Mouse (Mus musculus) small intestine, adult 2 months (tissue): Measurements from ENCODE around the gene Gm1113. TPM values are rescaled to one million over a fixed set of nuclear protein-coding genes. Genes with fewer than 3 reads are reported as not detected.

ENCODE experiments used
- H3K27ac ChIP-seq: fragments of 200-500 bp; 2 replicates; pipeline ENCODE4 v1.5.1; 2012; ENCODE audit warnings: low read depth, low read length, control low read depth, inconsistent platforms; ENCODE audit not compliant: insufficient read depth
- H3K27me3 ChIP-seq: fragments of 200-500 bp; 2 replicates; pipeline ENCODE4 v1.6.1; 2012; ENCODE audit warnings: mild to moderate bottlenecking, moderate library complexity, low read length, inconsistent platforms; ENCODE audit not compliant: control insufficient read depth, insufficient read depth
- H3K36me3 ChIP-seq: fragments of 200-500 bp; 2 replicates; pipeline ENCODE4 v1.6.1; 2012; ENCODE audit warnings: mild to moderate bottlenecking, low read length, control low read depth, inconsistent platforms; ENCODE audit not compliant: control insufficient read depth, insufficient read depth
- H3K4me1 ChIP-seq: fragments of 200-500 bp; 2 replicates; pipeline ENCODE4 v1.6.1; 2012; ENCODE audit warnings: low read length, inconsistent platforms, mixed read lengths; ENCODE audit not compliant: control insufficient read depth, insufficient read depth, insufficient read length
- H3K4me3 ChIP-seq: fragments of 200-500 bp; 2 replicates; pipeline ENCODE4 v1.5.1; 2012; ENCODE audit warnings: low read depth, mild to moderate bottlenecking, control low read depth, inconsistent platforms, low read length, moderate library complexity
- CTCF ChIP-seq: fragments of 200-500 bp; IDR thresholded peaks from 2 replicates; pipeline ENCODE4 v1.5.1; 2012; ENCODE audit warnings: low read depth, mild to moderate bottlenecking, control low read depth, inconsistent platforms, low read length, moderate library complexity, mixed read lengths; ENCODE audit not compliant: insufficient replicate concordance, insufficient read length; ENCODE audit errors: extremely low read depth
- POLR2A ChIP-seq: fragments of 200-500 bp; IDR thresholded peaks from 2 replicates; pipeline ENCODE4 v1.6.1; 2012; ENCODE audit warnings: low read depth, mild to moderate bottlenecking, control low read depth, inconsistent platforms, low read length, moderate library complexity
- WGBS: fragments of 180-500 bp; shearing (Covaris S2); methylation state at CpG from one replicate; pipeline ENCODE4 v1.1.7; 2018; 5-methylcytosine and 5-hydroxymethylcytosine counted together
- polyA plus RNA-seq: library from polyadenylated mRNA; depleted of rRNA; stranded (reverse); fragments of >200 nt; gene quantifications from 2 replicates; pipeline ENCODE4 v1.2.3, GENCODE M21; 2012

Gene Gm1113
- polyA plus RNA-seq, 1 experiment, result not detected

DNA sequence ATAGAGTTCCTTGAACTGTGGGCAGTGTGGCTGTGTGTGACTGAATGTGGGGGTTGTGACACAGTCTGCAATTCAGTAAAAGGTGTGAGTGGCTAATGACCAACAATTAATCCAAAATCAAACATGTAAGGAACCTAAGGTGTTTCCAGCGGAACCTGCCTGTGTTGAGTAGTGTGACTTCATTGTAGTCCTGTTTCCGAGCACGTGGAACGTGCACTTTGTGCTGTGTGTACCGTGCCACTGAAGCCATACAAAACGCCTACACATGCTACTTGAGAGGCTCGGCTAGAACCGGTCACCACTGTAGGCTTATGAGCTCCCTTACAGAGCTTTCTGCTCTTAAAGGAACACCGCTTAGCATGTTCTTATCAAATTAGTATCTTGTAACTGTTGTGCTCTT is 30.4 kb upstream of the Gm1113 start:
- no peaks in the 10 kb centered on the region for H3K4me1 ChIP-seq
- H3K36me3 ChIP-seq, result no peaks in the 10 kb centered on the region
- TF ChIP-seq POLR2A, result no peak
- TF ChIP-seq CTCF, result no peak
- peaks cover 3% of the 10 kb centered on the region; the same call in 1 of the 2 replicates for H3K27me3 ChIP-seq
- WGBS, result 69% methylated on average over 9 of the region's 9 CpGs
- H3K27ac ChIP-seq, result no peak overlapping the region
- no peak overlapping the region for H3K4me3 ChIP-seq

DNA sequence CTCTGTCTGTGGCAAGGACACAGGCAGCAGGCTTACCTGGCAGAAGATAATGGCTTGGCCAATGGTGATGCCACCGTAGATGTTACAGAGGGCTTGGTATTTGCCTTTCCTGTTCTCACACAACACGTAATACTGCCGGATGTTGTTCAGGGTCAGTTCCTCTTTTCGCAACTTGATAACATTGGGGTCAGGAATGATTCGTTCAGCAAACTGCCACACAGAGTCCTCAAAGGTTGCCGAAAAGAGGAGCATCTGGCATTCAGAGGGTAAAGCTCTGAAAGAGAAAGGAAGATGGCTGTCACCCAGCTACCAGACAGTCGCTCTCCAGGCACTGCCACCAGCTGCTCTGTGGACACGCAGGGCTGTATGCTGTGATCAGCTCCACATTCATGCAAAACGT is 28.7 kb upstream of the Gm1113 start:
- peak overlapping the region; percentile 8; the same call in 1 of the 2 replicates for H3K4me3 ChIP-seq
- H3K27me3 ChIP-seq, result 0 out of 2 replicates have a peak, but pooled peaks cover 3% of the 10 kb centered on the region
- no peaks in the 10 kb centered on the region for H3K4me1 ChIP-seq
- TF ChIP-seq POLR2A (no peak), CTCF (no peak)
- WGBS, result 65% methylated on average over 9 of the region's 9 CpGs
- H3K27ac ChIP-seq, result no peak overlapping the region
- H3K36me3 ChIP-seq, result no peaks in the 10 kb centered on the region

DNA sequence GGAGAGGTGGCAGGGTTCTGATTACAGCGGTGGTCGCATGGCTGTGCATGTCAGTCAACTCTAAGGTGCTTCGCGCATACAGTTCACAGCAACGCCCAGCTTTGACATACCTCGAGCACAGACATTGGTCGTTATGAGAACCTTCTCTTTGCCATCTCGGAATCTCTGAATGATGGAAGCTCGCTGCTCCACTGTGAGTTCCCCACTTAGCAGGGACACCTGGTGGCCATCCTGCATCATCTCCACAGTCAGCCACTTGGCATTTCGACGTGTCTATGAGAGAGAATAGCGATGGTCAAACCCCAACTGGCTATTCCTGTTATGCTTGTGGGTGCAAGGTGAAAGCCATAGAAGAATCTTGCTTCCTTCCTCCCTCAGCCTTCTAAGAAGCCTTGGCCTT is 27.6 kb upstream of the Gm1113 start:
- no peaks in the 10 kb centered on the region for H3K4me1 ChIP-seq
- TF ChIP-seq POLR2A (no peak), CTCF (no peak; the same call in 1 of the 2 replicates)
- H3K36me3 ChIP-seq, result no peaks in the 10 kb centered on the region
- no peak overlapping the region for H3K27ac ChIP-seq
- no peak overlapping the region for H3K4me3 ChIP-seq
- 68% methylated on average over 12 of the region's 12 CpGs for WGBS
- no peaks in the 10 kb centered on the region for H3K27me3 ChIP-seq

- Histone ChIP-seq H3K27ac (no peak overlapping the region), H3K4me1 (no peaks in the 10 kb centered on the region), H3K27me3 (no peaks in the 10 kb centered on the region), H3K36me3 (no peaks in the 10 kb centered on the region), H3K4me3 (no peak overlapping the region)
- TF ChIP-seq POLR2A (no peak), CTCF (no peak)
- 70% methylated on average over 2 of the region's 2 CpGs for WGBS
Measured at GRCm38 (mm10) chr9:35544666-35545065, 26.6 kb upstream of the Gm1113 start.

- TF ChIP-seq POLR2A (no peak), CTCF (no peak)
- Histone ChIP-seq H3K4me3 (no peak overlapping the region), H3K4me1 (no peaks in the 10 kb centered on the region), H3K27me3 (no peaks in the 10 kb centered on the region), H3K36me3 (no peaks in the 10 kb centered on the region), H3K27ac (no peak overlapping the region)
- WGBS, result 77% methylated on average over 14 of the region's 14 CpGs
Measured at GRCm38 (mm10) chr9:35543099-35543860, 25.2 kb upstream of the Gm1113 start.

- no peak overlapping the region for H3K4me3 ChIP-seq
- H3K4me1 ChIP-seq, result no peaks in the 10 kb centered on the region
- TF ChIP-seq POLR2A (no peak), CTCF (no peak)
- no peaks in the 10 kb centered on the region for H3K27me3 ChIP-seq
- WGBS, result 56% methylated on average over 6 of the region's 6 CpGs
- H3K27ac ChIP-seq, result no peak overlapping the region
- H3K36me3 ChIP-seq, result no peaks in the 10 kb centered on the region
Measured at GRCm38 (mm10) chr9:35541941-35542340, 23.9 kb upstream of the Gm1113 start.

- Histone ChIP-seq H3K36me3 (no peaks in the 10 kb centered on the region), H3K4me3 (no peak overlapping the region), H3K27me3 (no peaks in the 10 kb centered on the region), H3K4me1 (no peaks in the 10 kb centered on the region), H3K27ac (no peak overlapping the region)
- TF ChIP-seq CTCF, result peak; percentile 62; the same call in 1 of the 2 replicates
- TF ChIP-seq POLR2A, result no peak
- 7% methylated on average over 6 of the region's 6 CpGs for WGBS
Measured at GRCm38 (mm10) chr9:35541488-35541887, 23.4 kb upstream of the Gm1113 start.

GRCm38 (mm10) chr9:35541024-35541423 is 23.0 kb upstream of the Gm1113 start:
- no peaks in the 10 kb centered on the region for H3K4me1 ChIP-seq
- WGBS, result 85% methylated on average over 5 of the region's 5 CpGs
- no peak overlapping the region for H3K4me3 ChIP-seq
- TF ChIP-seq POLR2A, result no peak
- H3K27me3 ChIP-seq, result no peaks in the 10 kb centered on the region
- H3K27ac ChIP-seq, result no peak overlapping the region
- no peaks in the 10 kb centered on the region for H3K36me3 ChIP-seq
